Mouse (Mus musculus): ENCODE measurements at regions not wholly inside any gene's neighbourhood (a gene's known extent, or its start where the extent isn't known, plus 50 kb on each side); places are given as distances from the start of the nearest gene placed in this dataset.
"Not testable (repeated sequence)": the region's sequence is repeated elsewhere in the genome, so short reads cannot be mapped to it uniquely, and the experiment has no call there.

DNA sequence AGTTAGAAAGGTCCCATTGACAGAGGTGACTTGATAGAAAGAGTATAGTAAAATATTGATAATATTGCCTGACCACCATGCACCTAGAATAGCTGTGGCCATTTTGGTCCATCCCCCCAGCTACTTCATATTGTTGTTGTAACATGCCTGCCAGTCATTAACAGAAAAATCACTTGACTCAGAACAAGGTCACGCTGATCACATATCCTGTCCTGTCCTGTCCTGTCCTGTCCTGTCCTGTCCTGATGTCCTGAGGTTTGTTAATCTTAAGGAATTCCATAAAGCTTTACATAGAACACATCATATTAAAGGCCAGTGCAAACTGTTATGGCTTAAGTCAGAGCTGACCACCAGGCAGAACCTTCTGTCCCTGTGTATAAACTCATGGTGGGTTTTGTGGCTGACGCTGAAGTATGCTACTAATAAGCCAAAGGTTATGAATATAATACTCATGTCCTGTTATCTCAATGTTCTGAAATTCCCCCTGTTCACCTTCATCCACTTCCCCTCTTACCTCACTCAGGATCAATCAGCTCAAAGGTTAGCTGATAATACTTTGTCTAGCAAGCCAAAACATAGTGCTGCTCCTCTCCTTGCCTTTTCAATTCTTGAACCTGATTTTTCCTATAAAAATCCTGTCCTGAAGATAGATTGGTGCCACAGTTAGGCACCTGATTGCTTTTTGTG, 173.7 kb downstream of the Alg10b start:
- no peak for DNase-seq (ENCODE audit: low spot score in 2 of 2)

- DNase-seq (ENCODE audit: low spot score in 2 of 2), result no peak
Measured at GRCm38 (mm10) chr15:90400326-90401280, 176.5 kb downstream of the Alg10b start.

DNA sequence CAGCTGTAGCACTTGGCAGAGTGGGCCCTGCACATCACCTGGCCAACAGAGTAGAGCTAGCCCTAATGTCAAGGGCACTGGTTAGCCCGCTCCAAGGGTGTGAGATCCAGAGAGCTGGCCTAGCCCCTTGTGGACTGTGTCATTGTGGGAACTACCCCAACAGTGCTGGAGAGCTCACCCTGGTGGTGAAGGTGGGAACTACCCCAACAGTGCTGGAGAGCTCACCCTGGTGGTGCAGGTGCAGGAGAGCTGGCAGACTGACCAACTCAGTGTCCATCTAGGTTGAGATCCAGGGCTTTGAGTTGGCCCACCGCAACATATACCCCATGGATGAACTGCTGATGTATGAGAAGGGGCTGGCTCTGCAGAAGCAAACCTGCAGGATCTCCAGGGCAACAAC, 196.7 kb downstream of the Alg10b start:
- no peak for DNase-seq (ENCODE audit: low spot score in 2 of 2)

GRCm38 (mm10) chr15:90422122-90422614, 198.1 kb downstream of the Alg10b start:
- no peak for DNase-seq (ENCODE audit: low spot score in 2 of 2)

DNA sequence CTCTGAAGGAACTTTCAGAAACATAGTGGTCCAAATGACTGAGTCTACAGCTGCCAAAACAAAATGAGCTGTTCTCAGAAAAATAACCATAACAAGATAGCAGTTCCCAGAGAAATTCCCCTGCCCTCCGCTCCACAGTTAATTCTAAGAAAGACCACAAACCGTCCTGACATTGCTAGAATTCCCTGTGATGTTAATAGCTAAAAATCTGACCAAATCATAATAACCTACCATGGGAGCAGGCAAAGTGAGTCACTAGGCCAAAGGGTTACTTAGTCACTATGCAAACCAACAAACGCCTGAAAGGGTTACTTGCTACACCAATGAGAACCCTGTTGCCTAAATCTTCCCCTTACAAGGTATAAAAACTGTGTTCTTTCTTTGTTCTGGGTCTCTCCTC, 206.9 kb downstream of the Alg10b start:
- DNase-seq (ENCODE audit: low spot score in 2 of 2), result not testable (repeated sequence)

DNA sequence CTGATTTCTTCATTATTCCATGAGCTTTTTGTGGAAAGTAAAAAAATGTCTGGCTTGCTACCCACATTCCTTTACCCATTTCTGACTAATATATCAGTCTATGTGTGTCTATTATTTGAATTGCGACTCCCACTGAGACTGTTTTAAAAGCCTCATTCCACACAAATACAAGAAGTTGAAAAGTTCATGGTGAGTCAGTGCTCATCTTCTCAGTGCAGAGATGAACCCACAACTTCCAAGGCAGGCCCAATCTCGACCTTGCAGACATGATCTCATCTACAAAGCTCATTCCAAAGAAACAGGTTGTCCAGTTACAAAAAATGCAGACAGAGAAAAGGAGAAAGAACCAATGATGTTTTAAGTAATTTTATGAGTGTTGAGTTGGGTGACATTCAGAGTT, 208.0 kb downstream of the Alg10b start:
- no peak for DNase-seq (ENCODE audit: low spot score in 2 of 2)

DNA sequence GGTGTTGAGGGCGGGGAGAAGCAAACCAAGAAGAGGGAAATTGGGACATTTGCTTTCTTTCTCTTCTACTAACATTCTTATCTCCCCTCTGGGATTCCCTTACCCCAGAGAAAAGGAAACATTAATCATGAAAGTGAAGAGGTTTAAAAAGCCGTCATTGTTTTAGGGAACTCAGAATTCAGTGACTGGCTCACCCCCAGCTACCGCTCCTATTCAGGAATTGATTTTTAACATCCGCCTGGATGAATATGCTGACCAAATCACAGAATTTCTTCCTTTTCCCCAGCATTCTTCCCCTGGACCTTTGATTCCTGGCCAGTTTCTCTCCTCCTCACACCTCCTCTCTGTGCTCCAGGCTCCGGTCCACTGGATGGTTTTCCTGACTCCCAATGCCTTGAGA, 211.2 kb downstream of the Alg10b start:
- no peak for DNase-seq (ENCODE audit: low spot score in 2 of 2)

Data from left cerebral cortex, adult 8-10 months (tissue).